Mouse (Mus musculus): Measurements from ENCODE around the gene Pigyl.

GRCm38 (mm10) chr9:22121545-22121944 lies 35.1 kb upstream of the Pigyl start:
- no peak; the same call in 1 of the 2 replicates for TF ChIP-seq CTCF (IDR thresholded peaks at IDR 0.05; ENCODE audit: low read depth)
- TF ChIP-seq EP300 (IDR thresholded peaks at IDR 0.05; ENCODE audit: low read depth): peak; percentile 90
